Mouse (Mus musculus): ENCODE results near the gene Morc2a. TPM values are rescaled to one million over a fixed set of nuclear protein-coding genes. Genes with fewer than 3 reads are reported as not detected.

Gene Morc2a
- total RNA-seq, 1 experiment, result 36.3 TPM

DNA sequence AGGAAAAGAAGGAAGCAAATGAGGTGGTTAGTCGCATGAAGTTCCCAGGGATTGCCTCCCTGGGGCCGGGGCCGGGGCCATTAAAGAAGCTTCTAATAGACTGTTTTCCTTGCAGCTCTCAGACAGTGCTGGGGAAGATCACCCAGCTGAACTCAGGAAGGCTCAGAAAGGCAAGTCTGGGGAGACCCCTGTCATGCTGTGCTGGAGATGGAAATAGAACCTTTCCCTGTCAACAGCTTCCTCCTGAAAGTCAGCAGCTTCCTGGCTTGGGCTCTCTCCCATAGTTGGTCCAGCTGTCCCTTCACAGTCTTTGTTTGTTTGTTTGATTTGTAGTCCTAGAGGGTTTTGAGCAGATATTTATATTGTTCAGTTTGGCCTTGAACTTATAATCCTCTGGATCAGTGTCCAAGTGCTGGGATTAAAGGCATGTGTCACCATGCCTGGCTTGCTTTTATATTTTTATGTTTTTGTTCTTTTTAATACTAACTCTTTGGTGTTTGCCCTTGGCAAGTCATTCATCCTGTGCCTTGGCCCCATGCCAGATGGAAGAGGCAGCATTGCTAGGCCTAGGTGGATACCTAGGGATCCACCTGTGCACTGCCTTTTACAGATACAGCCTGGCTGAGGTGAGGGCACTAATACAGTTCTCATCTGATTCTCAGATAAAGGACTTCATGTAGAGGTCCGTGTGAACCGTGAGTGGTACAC lies 35.9 kb downstream of the Morc2a start:
- no peaks in the 10 kb centered on the region for H3K4me1 ChIP-seq (ENCODE audit: control insufficient read depth in 2 of 2, insufficient read depth in 2 of 2, low read length in 2 of 2, poor library complexity in 1 of 2)
- no peak for DNase-seq (ENCODE audit: low read depth, low spot score)
- in situ Hi-C loops (cut with MboI; ENCODE audit: low sequenced_read_pairs in 2 of 2, unreplicated experiment in 2 of 2), result no loop called here
- TF ChIP-seq ZC3H11A (IDR thresholded peaks at IDR 0.05; ENCODE audit: borderline replicate concordance, low read depth, low read length), result no peak
- TF ChIP-seq CHD2 (IDR thresholded peaks at IDR 0.05; ENCODE audit: low read depth, low read length), result no peak
- TF ChIP-seq MAFK (IDR thresholded peaks at IDR 0.05; ENCODE audit: insufficient read depth, low read depth, low read length), result no peak
- TF ChIP-seq ZNF384 (IDR thresholded peaks at IDR 0.05; ENCODE audit: low read depth, low read length), result no peak
- no peak for TF ChIP-seq HCFC1 (IDR thresholded peaks at IDR 0.05; ENCODE audit: borderline replicate concordance, insufficient read depth, low read length)
- H3K36me3 ChIP-seq (ENCODE audit: control insufficient read depth, insufficient read depth, low read length, poor library complexity, severe bottlenecking), result peaks cover 62% of the 10 kb centered on the region
- H3K27ac ChIP-seq (ENCODE audit: insufficient read depth, low read depth, low read length, poor library complexity, severe bottlenecking), result no peak overlapping the region
- H3K9ac ChIP-seq (ENCODE audit: insufficient read depth, low read depth, low read length, poor library complexity, severe bottlenecking), result no peak overlapping the region
- no peak overlapping the region for H3K4me3 ChIP-seq (ENCODE audit: insufficient read depth in 1 of 2, low read depth in 1 of 2, low read length in 2 of 2, poor library complexity in 1 of 2, severe bottlenecking in 1 of 2)
- H3K9me3 ChIP-seq (ENCODE audit: control insufficient read depth, insufficient read depth, low read depth, low read length), result no peaks in the 10 kb centered on the region

DNA sequence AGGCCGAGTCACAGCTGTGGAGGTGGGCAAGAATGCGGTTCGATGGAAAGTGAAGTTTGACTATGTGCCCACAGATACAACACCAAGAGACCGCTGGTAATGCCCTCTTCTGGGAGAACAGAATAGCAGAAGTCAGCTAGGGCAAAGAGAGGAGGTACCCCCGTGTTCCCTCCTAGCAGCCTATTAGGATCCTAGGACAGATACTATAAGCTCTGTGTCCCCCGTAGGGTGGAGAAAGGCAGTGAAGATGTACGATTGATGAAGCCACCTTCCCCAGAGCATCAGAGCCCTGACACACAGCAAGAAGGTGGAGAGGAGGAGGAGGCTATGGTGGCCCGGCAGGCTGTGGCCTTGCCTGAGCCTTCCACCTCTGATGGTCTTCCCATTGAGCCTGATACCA lies 36.4 kb downstream of the Morc2a start:
- Histone ChIP-seq H3K9me3 (ENCODE audit: control insufficient read depth, insufficient read depth, low read depth, low read length) (no peaks in the 10 kb centered on the region), H3K36me3 (ENCODE audit: control insufficient read depth, insufficient read depth, low read length, poor library complexity, severe bottlenecking) (peaks cover 59% of the 10 kb centered on the region), H3K4me3 (ENCODE audit: insufficient read depth in 1 of 2, low read depth in 1 of 2, low read length in 2 of 2, poor library complexity in 1 of 2, severe bottlenecking in 1 of 2) (no peak overlapping the region), H3K27ac (ENCODE audit: insufficient read depth, low read depth, low read length, poor library complexity, severe bottlenecking) (no peak overlapping the region), H3K4me1 (ENCODE audit: control insufficient read depth in 2 of 2, insufficient read depth in 2 of 2, low read length in 2 of 2, poor library complexity in 1 of 2) (no peaks in the 10 kb centered on the region), H3K9ac (ENCODE audit: insufficient read depth, low read depth, low read length, poor library complexity, severe bottlenecking) (no peak overlapping the region)
- DNase-seq (ENCODE audit: low read depth, low spot score), result no peak
- in situ Hi-C loops (cut with MboI; ENCODE audit: low sequenced_read_pairs in 2 of 2, unreplicated experiment in 2 of 2), result no loop called here
- TF ChIP-seq ZNF384 (IDR thresholded peaks at IDR 0.05; ENCODE audit: low read depth, low read length), result no peak
- no peak for TF ChIP-seq HCFC1 (IDR thresholded peaks at IDR 0.05; ENCODE audit: borderline replicate concordance, insufficient read depth, low read length)
- no peak for TF ChIP-seq MAFK (IDR thresholded peaks at IDR 0.05; ENCODE audit: insufficient read depth, low read depth, low read length)
- TF ChIP-seq CHD2 (IDR thresholded peaks at IDR 0.05; ENCODE audit: low read depth, low read length), result no peak
- no peak for TF ChIP-seq ZC3H11A (IDR thresholded peaks at IDR 0.05; ENCODE audit: borderline replicate concordance, low read depth, low read length)

GRCm38 (mm10) chr11:3686318-3686717 lies 37.3 kb downstream of the Morc2a start:
- H3K36me3 ChIP-seq (ENCODE audit: control insufficient read depth, insufficient read depth, low read length, poor library complexity, severe bottlenecking), result peaks cover 53% of the 10 kb centered on the region

GRCm38 (mm10) chr11:3686885-3687284 lies 37.9 kb downstream of the Morc2a start:
- Histone ChIP-seq H3K36me3 (ENCODE audit: control insufficient read depth, insufficient read depth, low read length, poor library complexity, severe bottlenecking) (peaks cover 51% of the 10 kb centered on the region), H3K9me3 (ENCODE audit: control insufficient read depth, insufficient read depth, low read depth, low read length) (no peaks in the 10 kb centered on the region), H3K4me3 (ENCODE audit: insufficient read depth in 1 of 2, low read depth in 1 of 2, low read length in 2 of 2, poor library complexity in 1 of 2, severe bottlenecking in 1 of 2) (no peak overlapping the region), H3K27ac (ENCODE audit: insufficient read depth, low read depth, low read length, poor library complexity, severe bottlenecking) (no peak overlapping the region), H3K4me1 (ENCODE audit: control insufficient read depth in 2 of 2, insufficient read depth in 2 of 2, low read length in 2 of 2, poor library complexity in 1 of 2) (no peaks in the 10 kb centered on the region), H3K9ac (ENCODE audit: insufficient read depth, low read depth, low read length, poor library complexity, severe bottlenecking) (no peak overlapping the region)
- DNase-seq (ENCODE audit: low read depth, low spot score), result no peak
- in situ Hi-C loops (cut with MboI; ENCODE audit: low sequenced_read_pairs in 2 of 2, unreplicated experiment in 2 of 2), result no loop called here
- no peak for TF ChIP-seq ZNF384 (IDR thresholded peaks at IDR 0.05; ENCODE audit: low read depth, low read length)
- TF ChIP-seq ZC3H11A (IDR thresholded peaks at IDR 0.05; ENCODE audit: borderline replicate concordance, low read depth, low read length), result no peak

More at GRCm38 (mm10) chr11:3686318-3686717, 37.3 kb downstream of the Morc2a start:
- H3K9ac ChIP-seq (ENCODE audit: insufficient read depth, low read depth, low read length, poor library complexity, severe bottlenecking), result no peak overlapping the region
- in situ Hi-C loops (cut with MboI; ENCODE audit: low sequenced_read_pairs in 2 of 2, unreplicated experiment in 2 of 2), result no loop called here
- no peak for DNase-seq (ENCODE audit: low read depth, low spot score)
- no peak for TF ChIP-seq HCFC1 (IDR thresholded peaks at IDR 0.05; ENCODE audit: borderline replicate concordance, insufficient read depth, low read length)
- no peak for TF ChIP-seq ZNF384 (IDR thresholded peaks at IDR 0.05; ENCODE audit: low read depth, low read length)
- no peak for TF ChIP-seq CHD2 (IDR thresholded peaks at IDR 0.05; ENCODE audit: low read depth, low read length)
- no peak for TF ChIP-seq ZC3H11A (IDR thresholded peaks at IDR 0.05; ENCODE audit: borderline replicate concordance, low read depth, low read length)
- no peak for TF ChIP-seq MAFK (IDR thresholded peaks at IDR 0.05; ENCODE audit: insufficient read depth, low read depth, low read length)
- no peak overlapping the region for H3K4me3 ChIP-seq (ENCODE audit: insufficient read depth in 1 of 2, low read depth in 1 of 2, low read length in 2 of 2, poor library complexity in 1 of 2, severe bottlenecking in 1 of 2)
- no peaks in the 10 kb centered on the region for H3K4me1 ChIP-seq (ENCODE audit: control insufficient read depth in 2 of 2, insufficient read depth in 2 of 2, low read length in 2 of 2, poor library complexity in 1 of 2)
- H3K27ac ChIP-seq (ENCODE audit: insufficient read depth, low read depth, low read length, poor library complexity, severe bottlenecking), result no peak overlapping the region
- no peaks in the 10 kb centered on the region for H3K9me3 ChIP-seq (ENCODE audit: control insufficient read depth, insufficient read depth, low read depth, low read length)

GRCm38 (mm10) chr11:3691746-3692145 lies 42.8 kb downstream of the Morc2a start:
- in situ Hi-C loops (cut with MboI; ENCODE audit: low sequenced_read_pairs in 2 of 2, unreplicated experiment in 2 of 2), result no loop called here
- no peak for DNase-seq (ENCODE audit: low read depth, low spot score)
- no peak for TF ChIP-seq HCFC1 (IDR thresholded peaks at IDR 0.05; ENCODE audit: borderline replicate concordance, insufficient read depth, low read length)
- Histone ChIP-seq H3K9me3 (ENCODE audit: control insufficient read depth, insufficient read depth, low read depth, low read length) (no peaks in the 10 kb centered on the region), H3K4me1 (ENCODE audit: control insufficient read depth in 2 of 2, insufficient read depth in 2 of 2, low read length in 2 of 2, poor library complexity in 1 of 2) (no peaks in the 10 kb centered on the region), H3K9ac (ENCODE audit: insufficient read depth, low read depth, low read length, poor library complexity, severe bottlenecking) (no peak overlapping the region), H3K27ac (ENCODE audit: insufficient read depth, low read depth, low read length, poor library complexity, severe bottlenecking) (no peak overlapping the region), H3K36me3 (ENCODE audit: control insufficient read depth, insufficient read depth, low read length, poor library complexity, severe bottlenecking) (peaks cover 25% of the 10 kb centered on the region), H3K4me3 (ENCODE audit: insufficient read depth in 1 of 2, low read depth in 1 of 2, low read length in 2 of 2, poor library complexity in 1 of 2, severe bottlenecking in 1 of 2) (no peak overlapping the region)
